Mouse (Mus musculus) hindbrain, embryonic 15.5 days (tissue): ENCODE measurements around the gene Tapt1. TPM values are rescaled to one million over a fixed set of nuclear protein-coding genes. Genes with fewer than 3 reads are reported as not detected.
A peak's percentile ranks its signal among the peaks of the same experiment; 100 is the strongest.

Experiments
- ATAC-seq: fragments of 200-750 bp; cut with Nextera tagmentation; 2 replicates; pipeline ENCODE4 v1.8.0; 2017; ENCODE audit warnings: low read depth, moderate number of reproducible peaks, moderate TSS enrichment; ENCODE audit not compliant: low FRiP score
- H3K27ac ChIP-seq: fragments of 300-500 bp; sonication (generic); replicated peaks from 2 replicates; pipeline ENCODE4 v1.5.1; 2015; ENCODE audit warnings: mild to moderate bottlenecking, inconsistent platforms
- H3K27me3 ChIP-seq: fragments of 300-500 bp; sonication (generic); 2 replicates; pipeline ENCODE4 v1.6.1; 2015; ENCODE audit warnings: control low read depth, inconsistent platforms
- H3K36me3 ChIP-seq: fragments of 300-500 bp; sonication (generic); 2 replicates; pipeline ENCODE4 v1.6.1; 2015; ENCODE audit warnings: control low read depth, inconsistent platforms
- H3K4me1 ChIP-seq: fragments of 300-500 bp; sonication (generic); replicated peaks from 2 replicates; pipeline ENCODE4 v1.6.1; 2015; ENCODE audit warnings: control low read depth, inconsistent platforms
- H3K4me2 ChIP-seq: fragments of 300-500 bp; sonication (generic); 2 replicates; pipeline ENCODE4 v1.6.1; 2015; ENCODE audit warnings: moderate library complexity, mild to moderate bottlenecking, inconsistent platforms
- H3K4me3 ChIP-seq: fragments of 300-500 bp; sonication (generic); 2 replicates; pipeline ENCODE4 v1.5.1; 2015; ENCODE audit warnings: mild to moderate bottlenecking, inconsistent platforms
- H3K9ac ChIP-seq: fragments of 300-500 bp; sonication (generic); 2 replicates; pipeline ENCODE4 v1.6.1; 2015; ENCODE audit warnings: inconsistent platforms
- H3K9me3 ChIP-seq: fragments of 300-500 bp; sonication (generic); 2 replicates; pipeline ENCODE4 v1.6.1; 2016; ENCODE audit warnings: control low read depth, inconsistent platforms
- WGBS: fragments of 180-500 bp; shearing (Covaris S2); methylation state at CpG from one replicate; pipeline ENCODE4 v1.1.7; 2015; 5-methylcytosine and 5-hydroxymethylcytosine counted together
- polyA plus RNA-seq: library from polyadenylated mRNA; unstranded; fragments of >200 nt; fragmentation: Nextera tagmentation; extraction: Ambion mirVana; gene quantifications from 2 replicates; pipeline ENCODE4 v1.2.1, GENCODE M21; 2015

Tapt1 gene
- polyA plus RNA-seq, 1 experiment from 2014 or later: 31.6 TPM

GRCm38 (mm10) chr5:44174046-44174445 lies 52.4 kb downstream of the Tapt1 start:
- H3K9me3 ChIP-seq: no peaks in the 10 kb centered on the region
- no peak overlapping the region for H3K27ac ChIP-seq
- H3K36me3 ChIP-seq: peaks cover 41% of the 10 kb centered on the region
- H3K9ac ChIP-seq: no peak overlapping the region
- H3K4me1 ChIP-seq: no peaks in the 10 kb centered on the region
- no peak overlapping the region for H3K4me3 ChIP-seq
- ATAC-seq: no peak
- no peaks in the 10 kb centered on the region for H3K27me3 ChIP-seq
- H3K4me2 ChIP-seq: no peak overlapping the region
- WGBS: 85% methylated on average over 5 of the region's 5 CpGs

- Histone ChIP-seq H3K4me1 (no peaks in the 10 kb centered on the region), H3K27ac (no peak overlapping the region), H3K4me2 (no peak overlapping the region), H3K27me3 (no peaks in the 10 kb centered on the region), H3K36me3 (no peaks in the 10 kb centered on the region), H3K4me3 (no peak overlapping the region), H3K9me3 (no peaks in the 10 kb centered on the region), H3K9ac (no peak overlapping the region)
- WGBS: 59% methylated on average over 6 of the region's 6 CpGs
- ATAC-seq: no peak
Measured at GRCm38 (mm10) chr5:44166866-44167265, 59.6 kb downstream of the Tapt1 start.

- H3K27me3 ChIP-seq: no peaks in the 10 kb centered on the region
- no peak overlapping the region for H3K4me2 ChIP-seq
- H3K9me3 ChIP-seq: no peaks in the 10 kb centered on the region
- peak; percentile 34; the same call in 1 of the 2 replicates for ATAC-seq
- no peak overlapping the region for H3K4me3 ChIP-seq
- no peak overlapping the region for H3K9ac ChIP-seq
- no peaks in the 10 kb centered on the region for H3K4me1 ChIP-seq
- no peak overlapping the region for H3K27ac ChIP-seq
- H3K36me3 ChIP-seq: no peaks in the 10 kb centered on the region
- 60% methylated on average over 2 of the region's 2 CpGs for WGBS
Measured at GRCm38 (mm10) chr5:44165854-44166253, 60.6 kb downstream of the Tapt1 start.

- no peak overlapping the region for H3K9ac ChIP-seq
- H3K4me1 ChIP-seq: no peaks in the 10 kb centered on the region
- no peak overlapping the region for H3K27ac ChIP-seq
- H3K4me3 ChIP-seq: no peak overlapping the region
- no peak for ATAC-seq
- H3K9me3 ChIP-seq: no peaks in the 10 kb centered on the region
- no peaks in the 10 kb centered on the region for H3K27me3 ChIP-seq
- H3K36me3 ChIP-seq: no peaks in the 10 kb centered on the region
- WGBS: 61% methylated on average over 7 of the region's 7 CpGs
- no peak overlapping the region for H3K4me2 ChIP-seq
Measured at GRCm38 (mm10) chr5:44164233-44164776, 62.1 kb downstream of the Tapt1 start.

- no peak for ATAC-seq
- no peak overlapping the region for H3K27ac ChIP-seq
- no peak overlapping the region for H3K9ac ChIP-seq
- H3K4me3 ChIP-seq: no peak overlapping the region
- H3K4me1 ChIP-seq: no peaks in the 10 kb centered on the region
- H3K36me3 ChIP-seq: no peaks in the 10 kb centered on the region
- no peaks in the 10 kb centered on the region for H3K27me3 ChIP-seq
- no peaks in the 10 kb centered on the region for H3K9me3 ChIP-seq
- H3K4me2 ChIP-seq: no peak overlapping the region
- WGBS: 94% methylated on average over 3 of the region's 3 CpGs
Measured at GRCm38 (mm10) chr5:44163318-44163717, 63.1 kb downstream of the Tapt1 start.

GRCm38 (mm10) chr5:44162786-44163185 lies 63.6 kb downstream of the Tapt1 start:
- Histone ChIP-seq H3K9ac (no peak overlapping the region), H3K9me3 (no peaks in the 10 kb centered on the region), H3K27ac (no peak overlapping the region), H3K4me3 (no peak overlapping the region), H3K36me3 (no peaks in the 10 kb centered on the region), H3K4me2 (no peak overlapping the region), H3K27me3 (no peaks in the 10 kb centered on the region), H3K4me1 (no peaks in the 10 kb centered on the region)
- ATAC-seq: no peak
- 91% methylated on average over 7 of the region's 7 CpGs for WGBS

- H3K4me3 ChIP-seq: no peak overlapping the region
- ATAC-seq: no peak
- H3K27ac ChIP-seq: no peak overlapping the region
- no peak overlapping the region for H3K4me2 ChIP-seq
- no peaks in the 10 kb centered on the region for H3K36me3 ChIP-seq
- no peaks in the 10 kb centered on the region for H3K4me1 ChIP-seq
- WGBS: 83% methylated on average over 4 of the region's 4 CpGs
- no peak overlapping the region for H3K9ac ChIP-seq
- H3K27me3 ChIP-seq: no peaks in the 10 kb centered on the region
- no peaks in the 10 kb centered on the region for H3K9me3 ChIP-seq
Measured at GRCm38 (mm10) chr5:44159679-44160438, 66.6 kb downstream of the Tapt1 start.

- Histone ChIP-seq H3K27me3 (no peaks in the 10 kb centered on the region), H3K4me2 (no peak overlapping the region), H3K9me3 (no peaks in the 10 kb centered on the region), H3K4me3 (no peak overlapping the region), H3K27ac (no peak overlapping the region), H3K4me1 (no peaks in the 10 kb centered on the region), H3K9ac (no peak overlapping the region), H3K36me3 (no peaks in the 10 kb centered on the region)
- no peak for ATAC-seq
- WGBS: 90% methylated on average over 2 of the region's 2 CpGs
Measured at GRCm38 (mm10) chr5:44159231-44159630, 67.2 kb downstream of the Tapt1 start.

GRCm38 (mm10) chr5:44158458-44158857 lies 68.0 kb downstream of the Tapt1 start:
- 94% methylated on average over 3 of the region's 3 CpGs for WGBS

GRCm38 (mm10) chr5:44157760-44158159 lies 68.7 kb downstream of the Tapt1 start:
- no peak for ATAC-seq
- WGBS: 90% methylated on average over 6 of the region's 6 CpGs
- no peaks in the 10 kb centered on the region for H3K4me1 ChIP-seq
- H3K4me3 ChIP-seq: no peak overlapping the region
- no peaks in the 10 kb centered on the region for H3K9me3 ChIP-seq
- H3K9ac ChIP-seq: no peak overlapping the region
- H3K27me3 ChIP-seq: no peaks in the 10 kb centered on the region
- H3K27ac ChIP-seq: no peak overlapping the region
- H3K36me3 ChIP-seq: no peaks in the 10 kb centered on the region
- no peak overlapping the region for H3K4me2 ChIP-seq

More at GRCm38 (mm10) chr5:44158458-44158857, 68.0 kb downstream of the Tapt1 start:
- no peak overlapping the region for H3K9ac ChIP-seq
- H3K4me2 ChIP-seq: no peak overlapping the region
- ATAC-seq: no peak
- no peaks in the 10 kb centered on the region for H3K27me3 ChIP-seq
- no peak overlapping the region for H3K27ac ChIP-seq
- H3K36me3 ChIP-seq: no peaks in the 10 kb centered on the region
- H3K9me3 ChIP-seq: no peaks in the 10 kb centered on the region
- no peak overlapping the region for H3K4me3 ChIP-seq
- H3K4me1 ChIP-seq: no peaks in the 10 kb centered on the region

- Histone ChIP-seq H3K27me3 (no peaks in the 10 kb centered on the region), H3K9ac (no peak overlapping the region), H3K4me3 (no peak overlapping the region), H3K27ac (no peak overlapping the region), H3K4me1 (no peaks in the 10 kb centered on the region), H3K4me2 (no peak overlapping the region), H3K9me3 (no peaks in the 10 kb centered on the region), H3K36me3 (no peaks in the 10 kb centered on the region)
- 74% methylated on average over 1 of the region's 1 CpGs for WGBS
- ATAC-seq: no peak
Measured at GRCm38 (mm10) chr5:44153050-44153449, 73.4 kb downstream of the Tapt1 start.

GRCm38 (mm10) chr5:44151327-44152051 lies 74.9 kb downstream of the Tapt1 start:
- no peak overlapping the region for H3K9ac ChIP-seq
- no peak overlapping the region for H3K4me3 ChIP-seq
- H3K4me1 ChIP-seq: no peaks in the 10 kb centered on the region
- no peaks in the 10 kb centered on the region for H3K36me3 ChIP-seq
- no peaks in the 10 kb centered on the region for H3K9me3 ChIP-seq
- H3K27ac ChIP-seq: peak overlapping the region; percentile 58
- no peak overlapping the region for H3K4me2 ChIP-seq
- no peaks in the 10 kb centered on the region for H3K27me3 ChIP-seq
- peak; percentile 92 for ATAC-seq
- WGBS: 70% methylated on average over 4 of the region's 4 CpGs
